Mouse (Mus musculus): ENCODE data around the gene Gfi1.

Gfi1 gene

GRCm38 (mm10) chr5:107727007-107727402 is 1.2 kb upstream of the Gfi1 start:
- H3K9me3 ChIP-seq (ENCODE audit: low read length) = no peaks in the 10 kb centered on the region
- peaks cover 73% of the 10 kb centered on the region for H3K27me3 ChIP-seq (ENCODE audit: insufficient read depth, low read length)
- peak overlapping the region; percentile 57; the same call in 1 of the 2 replicates for H3K4me3 ChIP-seq (replicated peaks; ENCODE audit: low read length)
- no peaks in the 10 kb centered on the region for H3K36me3 ChIP-seq (ENCODE audit: insufficient read depth, low read length)
- TF ChIP-seq CTCF (conservative IDR thresholded peaks at IDR 0.05; ENCODE audit: low read length) (no peak), POU5F1 (IDR thresholded peaks at IDR 0.05; ENCODE audit: borderline replicate concordance, low read length) (no peak), NANOG (IDR thresholded peaks at IDR 0.05; ENCODE audit: borderline replicate concordance, low read length) (no peak)
- H3K4me1 ChIP-seq (replicated peaks; ENCODE audit: low read depth, low read length) = peaks cover 38% of the 10 kb centered on the region

- TF ChIP-seq NANOG (IDR thresholded peaks at IDR 0.05; ENCODE audit: borderline replicate concordance, low read length) = no peak
- no peak for TF ChIP-seq CTCF (conservative IDR thresholded peaks at IDR 0.05; ENCODE audit: low read length)
- TF ChIP-seq POU5F1 (IDR thresholded peaks at IDR 0.05; ENCODE audit: borderline replicate concordance, low read length) = no peak
- Histone ChIP-seq H3K36me3 (ENCODE audit: insufficient read depth, low read length) (no peaks in the 10 kb centered on the region), H3K4me3 (replicated peaks; ENCODE audit: low read length) (peak overlapping the region; percentile 57), H3K27me3 (ENCODE audit: insufficient read depth, low read length) (peaks cover 76% of the 10 kb centered on the region), H3K4me1 (replicated peaks; ENCODE audit: low read depth, low read length) (peaks cover 42% of the 10 kb centered on the region), H3K9me3 (ENCODE audit: low read length) (no peaks in the 10 kb centered on the region)
Measured at GRCm38 (mm10) chr5:107726281-107727006, 608 bp upstream of the Gfi1 start.

GRCm38 (mm10) chr5:107724661-107725434 is 988 bp downstream of the Gfi1 start:
- TF ChIP-seq CTCF (conservative IDR thresholded peaks at IDR 0.05; ENCODE audit: low read length) (no peak), POU5F1 (IDR thresholded peaks at IDR 0.05; ENCODE audit: borderline replicate concordance, low read length) (no peak), NANOG (IDR thresholded peaks at IDR 0.05; ENCODE audit: borderline replicate concordance, low read length) (no peak)
- peaks cover 51% of the 10 kb centered on the region for H3K4me1 ChIP-seq (replicated peaks; ENCODE audit: low read depth, low read length)

GRCm38 (mm10) chr5:107723541-107724511 is 2.0 kb downstream of the Gfi1 start:
- Histone ChIP-seq H3K9me3 (ENCODE audit: low read length) (peaks cover 10% of the 10 kb centered on the region), H3K36me3 (ENCODE audit: insufficient read depth, low read length) (no peaks in the 10 kb centered on the region), H3K4me1 (replicated peaks; ENCODE audit: low read depth, low read length) (peaks cover 51% of the 10 kb centered on the region), H3K27me3 (ENCODE audit: insufficient read depth, low read length) (peaks cover 96% of the 10 kb centered on the region), H3K4me3 (replicated peaks; ENCODE audit: low read length) (peak overlapping the region; percentile 43)
- TF ChIP-seq CTCF (conservative IDR thresholded peaks at IDR 0.05; ENCODE audit: low read length) = no peak
- TF ChIP-seq NANOG (IDR thresholded peaks at IDR 0.05; ENCODE audit: borderline replicate concordance, low read length) = no peak
- no peak for TF ChIP-seq POU5F1 (IDR thresholded peaks at IDR 0.05; ENCODE audit: borderline replicate concordance, low read length)

More at GRCm38 (mm10) chr5:107724661-107725434, 988 bp downstream of the Gfi1 start:
- no peaks in the 10 kb centered on the region for H3K36me3 ChIP-seq (ENCODE audit: insufficient read depth, low read length)
- peaks cover 5% of the 10 kb centered on the region for H3K9me3 ChIP-seq (ENCODE audit: low read length)
- peak overlapping the region; percentile 57 for H3K4me3 ChIP-seq (replicated peaks; ENCODE audit: low read length)
- peaks cover 88% of the 10 kb centered on the region for H3K27me3 ChIP-seq (ENCODE audit: insufficient read depth, low read length)

GRCm38 (mm10) chr5:107722661-107723532 is 2.9 kb downstream of the Gfi1 start:
- Histone ChIP-seq H3K27me3 (ENCODE audit: insufficient read depth, low read length) (peaks cover 92% of the 10 kb centered on the region), H3K36me3 (ENCODE audit: insufficient read depth, low read length) (no peaks in the 10 kb centered on the region), H3K4me1 (replicated peaks; ENCODE audit: low read depth, low read length) (peaks cover 51% of the 10 kb centered on the region), H3K9me3 (ENCODE audit: low read length) (peaks cover 10% of the 10 kb centered on the region), H3K4me3 (replicated peaks; ENCODE audit: low read length) (peak overlapping the region; percentile 43)
- TF ChIP-seq CTCF (conservative IDR thresholded peaks at IDR 0.05; ENCODE audit: low read length) (no peak), POU5F1 (IDR thresholded peaks at IDR 0.05; ENCODE audit: borderline replicate concordance, low read length) (no peak), NANOG (IDR thresholded peaks at IDR 0.05; ENCODE audit: borderline replicate concordance, low read length) (no peak)

GRCm38 (mm10) chr5:107721638-107722011 is 4.2 kb downstream of the Gfi1 start:
- Histone ChIP-seq H3K9me3 (ENCODE audit: low read length) (peaks cover 20% of the 10 kb centered on the region), H3K27me3 (ENCODE audit: insufficient read depth, low read length) (peaks cover 93% of the 10 kb centered on the region), H3K4me1 (replicated peaks; ENCODE audit: low read depth, low read length) (peaks cover 47% of the 10 kb centered on the region), H3K36me3 (ENCODE audit: insufficient read depth, low read length) (no peaks in the 10 kb centered on the region), H3K4me3 (replicated peaks; ENCODE audit: low read length) (peak overlapping the region; percentile 66)
- TF ChIP-seq POU5F1 (IDR thresholded peaks at IDR 0.05; ENCODE audit: borderline replicate concordance, low read length) = no peak
- TF ChIP-seq NANOG (IDR thresholded peaks at IDR 0.05; ENCODE audit: borderline replicate concordance, low read length) = no peak
- no peak for TF ChIP-seq CTCF (conservative IDR thresholded peaks at IDR 0.05; ENCODE audit: low read length)

GRCm38 (mm10) chr5:107720991-107721637 is 4.7 kb downstream of the Gfi1 start:
- Histone ChIP-seq H3K36me3 (ENCODE audit: insufficient read depth, low read length) (no peaks in the 10 kb centered on the region), H3K4me3 (replicated peaks; ENCODE audit: low read length) (peak overlapping the region; percentile 66), H3K27me3 (ENCODE audit: insufficient read depth, low read length) (peaks cover 88% of the 10 kb centered on the region), H3K9me3 (ENCODE audit: low read length) (peaks cover 20% of the 10 kb centered on the region), H3K4me1 (replicated peaks; ENCODE audit: low read depth, low read length) (peaks cover 43% of the 10 kb centered on the region)
- TF ChIP-seq CTCF (conservative IDR thresholded peaks at IDR 0.05; ENCODE audit: low read length) (no peak), NANOG (IDR thresholded peaks at IDR 0.05; ENCODE audit: borderline replicate concordance, low read length) (no peak), POU5F1 (IDR thresholded peaks at IDR 0.05; ENCODE audit: borderline replicate concordance, low read length) (no peak)
